Mouse (Mus musculus): ENCODE measurements around the gene Gm49353. TPM values are rescaled to one million over a fixed set of nuclear protein-coding genes. Genes with fewer than 3 reads are reported as not detected.

Gm49353 gene
- total RNA-seq (2014; rRNA removed; ENCODE audit: low replicate concordance) (not detected in 2 replicates), polyA plus RNA-seq (2015; fragmentation: Nextera tagmentation; extraction: Ambion mirVana) (not detected in 2 replicates)

DNA sequence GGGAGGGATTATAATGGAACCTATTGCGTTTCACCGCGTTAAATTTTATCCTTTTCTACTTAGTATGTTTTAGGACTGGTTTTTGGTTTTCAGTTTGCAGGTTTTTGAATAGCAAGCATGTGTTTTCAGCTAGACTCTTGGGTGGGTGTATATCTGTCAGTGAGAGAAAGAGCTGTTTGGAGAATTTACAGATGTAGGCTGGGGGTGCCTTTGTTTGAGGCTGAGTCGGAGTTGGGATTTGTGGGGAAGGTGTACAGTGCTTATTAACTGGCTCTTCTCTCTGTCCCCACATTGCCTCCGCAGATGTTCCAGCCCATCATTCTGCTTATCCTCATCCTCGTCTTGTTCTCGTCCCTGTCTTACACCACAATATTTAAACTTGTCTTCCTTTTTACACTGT is at the start of gene Gm49353:
Gene Gm49353 (plus strand): TSS at position 313 of the 400 bp plus-strand sequence.
- TF ChIP-seq CTCF (IDR thresholded peaks at IDR 0.05; ENCODE audit: low read depth) (no peak), EP300 (IDR thresholded peaks at IDR 0.05; ENCODE audit: low read depth) (no peak)
- WGBS = 75% methylated on average over 7 of the region's 7 CpGs
- Histone ChIP-seq H3K27me3 (ENCODE audit: control insufficient read depth, insufficient read depth, low read length) (no peaks in the 10 kb centered on the region), H3K27ac (ENCODE audit: low read depth) (no peak within 1 kb of the TSS), H3K4me1 (ENCODE audit: control insufficient read depth, insufficient read depth) (no peaks in the 10 kb centered on the region), H3K4me3 (ENCODE audit: low read depth, low read length) (no peak within 1 kb of the TSS), H3K4me2 (ENCODE audit: low read depth, low read length) (no peak within 1 kb of the TSS), H3K36me3 (replicated peaks; ENCODE audit: control insufficient read depth, insufficient read depth, low read length) (no peaks in the 10 kb centered on the region), H3K9ac (replicated peaks; ENCODE audit: low read depth, low read length) (no peak within 1 kb of the TSS), H3K9me3 (replicated peaks; ENCODE audit: control insufficient read depth, low read length) (no peaks in the 10 kb centered on the region)
- DNase-seq (ENCODE audit: low spot score) (no peak), ATAC-seq (ENCODE audit: insufficient read depth, low read depth) (no peak)

DNA sequence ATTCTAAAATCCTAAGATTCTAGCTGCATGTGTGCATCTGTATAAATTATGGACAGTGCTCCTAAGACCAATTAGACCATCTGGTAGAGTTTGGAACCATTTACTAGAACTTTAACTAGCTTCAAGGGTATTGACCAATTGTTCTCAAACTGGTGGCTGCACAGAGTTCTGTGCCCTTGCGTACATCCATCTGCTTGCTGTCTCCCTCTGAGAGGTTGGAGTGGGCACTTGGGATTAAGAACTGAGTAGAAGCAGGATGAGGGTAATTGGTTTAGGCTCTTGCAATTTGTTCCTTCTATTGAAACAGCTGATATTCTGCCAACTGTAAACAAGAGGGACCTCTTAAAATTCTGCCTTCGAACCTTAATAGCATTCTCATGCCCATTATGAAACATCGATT is 43.5 kb upstream of the Gm49353 start:
- 75% methylated on average over 3 of the region's 3 CpGs for WGBS

DNA sequence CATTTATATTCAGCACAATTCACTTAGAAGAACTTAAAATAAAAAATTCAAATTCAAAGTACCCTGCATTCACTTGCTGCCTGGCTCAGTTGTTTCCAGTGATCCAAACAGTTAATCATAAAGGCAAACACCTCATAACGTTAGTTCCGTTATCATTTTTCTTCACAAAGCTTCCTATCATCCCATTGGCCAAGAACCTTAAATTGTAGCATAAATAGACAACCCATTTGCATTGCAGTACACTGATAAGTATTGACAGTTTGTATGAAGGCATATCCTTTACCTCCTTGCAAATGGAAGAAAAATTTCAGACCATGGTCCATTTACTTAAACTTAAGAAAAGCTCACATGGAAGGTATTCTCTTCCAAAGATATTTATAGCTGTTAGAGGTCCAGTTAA is 37.1 kb upstream of the Gm49353 start:
- Histone ChIP-seq H3K9ac (replicated peaks; ENCODE audit: low read depth, low read length) (no peak overlapping the region), H3K36me3 (replicated peaks; ENCODE audit: control insufficient read depth, insufficient read depth, low read length) (no peaks in the 10 kb centered on the region), H3K4me1 (ENCODE audit: control insufficient read depth, insufficient read depth) (no peaks in the 10 kb centered on the region), H3K27ac (ENCODE audit: low read depth) (no peak overlapping the region), H3K9me3 (replicated peaks; ENCODE audit: control insufficient read depth, low read length) (no peaks in the 10 kb centered on the region), H3K27me3 (ENCODE audit: control insufficient read depth, insufficient read depth, low read length) (no peaks in the 10 kb centered on the region), H3K4me2 (ENCODE audit: low read depth, low read length) (no peak overlapping the region), H3K4me3 (ENCODE audit: low read depth, low read length) (no peak overlapping the region)
- ATAC-seq (ENCODE audit: insufficient read depth, low read depth) (no peak), DNase-seq (ENCODE audit: low spot score) (no peak)
- WGBS = 67% methylated on average over 2 of the region's 2 CpGs
- TF ChIP-seq EP300 (IDR thresholded peaks at IDR 0.05; ENCODE audit: low read depth) (no peak), CTCF (IDR thresholded peaks at IDR 0.05; ENCODE audit: low read depth) (no peak)

More for the DNA sequence above, 43.5 kb upstream of the Gm49353 start:
- Histone ChIP-seq H3K4me2 (ENCODE audit: low read depth, low read length) (no peak overlapping the region), H3K27ac (ENCODE audit: low read depth) (no peak overlapping the region), H3K4me3 (ENCODE audit: low read depth, low read length) (no peak overlapping the region), H3K9ac (replicated peaks; ENCODE audit: low read depth, low read length) (no peak overlapping the region), H3K27me3 (ENCODE audit: control insufficient read depth, insufficient read depth, low read length) (no peaks in the 10 kb centered on the region), H3K4me1 (ENCODE audit: control insufficient read depth, insufficient read depth) (no peaks in the 10 kb centered on the region), H3K36me3 (replicated peaks; ENCODE audit: control insufficient read depth, insufficient read depth, low read length) (no peaks in the 10 kb centered on the region), H3K9me3 (replicated peaks; ENCODE audit: control insufficient read depth, low read length) (no peaks in the 10 kb centered on the region)
- DNase-seq (ENCODE audit: low spot score) (no peak), ATAC-seq (ENCODE audit: insufficient read depth, low read depth) (no peak)
- TF ChIP-seq EP300 (IDR thresholded peaks at IDR 0.05; ENCODE audit: low read depth) (no peak), CTCF (IDR thresholded peaks at IDR 0.05; ENCODE audit: low read depth) (no peak)

DNA sequence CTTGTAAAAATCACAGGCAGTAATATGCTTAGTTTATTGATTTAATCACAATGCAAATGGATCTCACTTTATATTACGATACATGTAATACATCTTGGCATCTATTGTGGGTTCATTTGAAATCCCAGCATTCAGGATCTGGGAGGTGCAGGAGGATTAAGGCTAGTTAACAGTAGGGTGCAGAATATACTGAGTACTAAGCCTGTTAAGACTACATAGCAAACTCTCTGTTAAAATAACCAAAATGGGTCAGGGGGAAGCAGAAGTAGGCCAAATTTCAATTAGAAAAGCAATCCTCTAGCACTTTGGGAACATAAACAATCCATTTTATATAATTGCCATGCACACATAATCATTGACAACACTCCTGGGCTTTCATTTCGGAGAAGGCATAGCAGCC is 25.0 kb upstream of the Gm49353 start:
- 64% methylated on average over 2 of the region's 2 CpGs for WGBS
- no peak for DNase-seq (ENCODE audit: low spot score)
- no peaks in the 10 kb centered on the region for H3K9me3 ChIP-seq (replicated peaks; ENCODE audit: control insufficient read depth, low read length)
- no peak for ATAC-seq (ENCODE audit: insufficient read depth, low read depth)
- H3K27me3 ChIP-seq (ENCODE audit: control insufficient read depth, insufficient read depth, low read length) = no peaks in the 10 kb centered on the region
- no peak overlapping the region for H3K4me3 ChIP-seq (ENCODE audit: low read depth, low read length)
- TF ChIP-seq CTCF (IDR thresholded peaks at IDR 0.05; ENCODE audit: low read depth) (no peak), EP300 (IDR thresholded peaks at IDR 0.05; ENCODE audit: low read depth) (no peak)
- H3K9ac ChIP-seq (replicated peaks; ENCODE audit: low read depth, low read length) = no peak overlapping the region
- H3K4me1 ChIP-seq (ENCODE audit: control insufficient read depth, insufficient read depth) = no peaks in the 10 kb centered on the region
- H3K36me3 ChIP-seq (replicated peaks; ENCODE audit: control insufficient read depth, insufficient read depth, low read length) = no peaks in the 10 kb centered on the region
- H3K27ac ChIP-seq (ENCODE audit: low read depth) = no peak overlapping the region
- H3K4me2 ChIP-seq (ENCODE audit: low read depth, low read length) = no peak overlapping the region

DNA sequence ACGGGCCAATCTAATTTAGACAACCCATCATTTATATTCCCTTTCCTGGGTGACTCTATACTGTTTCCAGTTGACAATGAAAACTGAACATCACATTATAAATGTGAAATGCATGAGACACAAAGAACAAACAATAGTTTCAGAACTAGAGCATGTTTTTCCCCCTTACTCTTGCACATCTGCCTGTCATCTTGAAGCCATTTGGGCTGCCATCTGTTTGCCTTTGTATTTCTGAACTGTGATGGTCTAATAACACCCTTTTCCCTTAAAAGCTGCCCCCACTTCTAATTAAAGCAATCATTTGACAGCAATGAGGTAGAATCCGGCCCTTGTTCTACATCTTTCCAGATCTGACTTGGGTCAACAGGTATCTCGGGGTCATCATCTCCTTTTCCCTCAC is 23.1 kb upstream of the Gm49353 start:
- Histone ChIP-seq H3K9me3 (replicated peaks; ENCODE audit: control insufficient read depth, low read length) (no peaks in the 10 kb centered on the region), H3K4me2 (ENCODE audit: low read depth, low read length) (no peak overlapping the region), H3K27me3 (ENCODE audit: control insufficient read depth, insufficient read depth, low read length) (no peaks in the 10 kb centered on the region), H3K36me3 (replicated peaks; ENCODE audit: control insufficient read depth, insufficient read depth, low read length) (no peaks in the 10 kb centered on the region), H3K9ac (replicated peaks; ENCODE audit: low read depth, low read length) (no peak overlapping the region), H3K27ac (ENCODE audit: low read depth) (no peak overlapping the region), H3K4me1 (ENCODE audit: control insufficient read depth, insufficient read depth) (no peaks in the 10 kb centered on the region), H3K4me3 (ENCODE audit: low read depth, low read length) (no peak overlapping the region)
- ATAC-seq (ENCODE audit: insufficient read depth, low read depth) (no peak), DNase-seq (ENCODE audit: low spot score) (no peak)
- WGBS = 82% methylated on average over 3 of the region's 3 CpGs
- no peak for TF ChIP-seq EP300 (IDR thresholded peaks at IDR 0.05; ENCODE audit: low read depth)

DNA sequence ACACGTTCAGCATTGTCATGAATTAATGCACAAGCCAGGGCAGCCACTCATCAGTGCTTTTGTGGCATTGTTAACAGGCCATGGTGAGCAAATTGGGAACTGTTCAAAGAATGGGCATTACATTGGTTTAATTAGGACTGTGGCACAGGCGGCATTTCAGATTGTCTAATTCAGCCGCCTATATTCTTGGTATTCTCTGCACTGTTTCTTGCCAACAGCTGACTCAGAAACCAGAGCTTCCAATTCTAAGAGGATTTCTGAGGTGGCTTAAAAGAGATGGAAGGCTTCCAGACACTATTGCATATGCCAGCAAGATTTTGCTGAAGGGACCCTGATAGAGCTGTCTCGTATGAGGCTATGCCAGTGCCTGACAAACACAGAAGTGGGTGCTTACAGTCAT is 21.9 kb upstream of the Gm49353 start:
- Histone ChIP-seq H3K27me3 (ENCODE audit: control insufficient read depth, insufficient read depth, low read length) (no peaks in the 10 kb centered on the region), H3K4me2 (ENCODE audit: low read depth, low read length) (no peak overlapping the region), H3K36me3 (replicated peaks; ENCODE audit: control insufficient read depth, insufficient read depth, low read length) (no peaks in the 10 kb centered on the region), H3K27ac (ENCODE audit: low read depth) (no peak overlapping the region), H3K4me1 (ENCODE audit: control insufficient read depth, insufficient read depth) (no peaks in the 10 kb centered on the region), H3K9ac (replicated peaks; ENCODE audit: low read depth, low read length) (no peak overlapping the region), H3K4me3 (ENCODE audit: low read depth, low read length) (no peak overlapping the region), H3K9me3 (replicated peaks; ENCODE audit: control insufficient read depth, low read length) (no peaks in the 10 kb centered on the region)
- no peak for TF ChIP-seq CTCF (IDR thresholded peaks at IDR 0.05; ENCODE audit: low read depth)
- no peak for ATAC-seq (ENCODE audit: insufficient read depth, low read depth)
- WGBS = 71% methylated on average over 4 of the region's 4 CpGs
- DNase-seq (ENCODE audit: low spot score) = no peak

Data from heart, postnatal 0 days (tissue).